Mouse (Mus musculus): ENCODE results near the gene Pum1. TPM values are rescaled to one million over a fixed set of nuclear protein-coding genes. Genes with fewer than 3 reads are reported as not detected.

The Pum1 gene
- polyA plus RNA-seq, 1 experiment, result 26.2 TPM

DNA sequence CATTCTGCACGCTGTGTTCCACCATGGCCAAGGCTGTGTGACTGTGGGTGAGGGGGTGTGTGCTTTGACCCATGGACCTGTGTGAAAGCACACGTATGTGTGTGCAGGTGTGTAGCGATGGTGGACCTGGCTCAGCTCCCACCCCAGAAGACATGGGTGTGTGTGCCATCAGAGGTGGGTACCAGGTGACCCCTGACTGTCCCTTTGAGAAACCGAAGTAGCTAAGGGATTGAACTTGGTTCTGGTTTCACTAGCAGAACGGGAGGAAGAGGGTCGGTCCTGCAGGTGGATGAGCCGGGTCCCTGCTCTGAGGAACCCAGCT, 130.0 kb downstream of the Pum1 start:
- Histone ChIP-seq H3K79me2 (ENCODE audit: control insufficient read depth, insufficient read depth) (peaks cover 47% of the 10 kb centered on the region), H3K4me3 (ENCODE audit: insufficient read depth, poor library complexity, severe bottlenecking) (peak overlapping the region; percentile 51), H3K79me3 (ENCODE audit: low read depth) (peaks cover 6% of the 10 kb centered on the region), H3K36me3 (ENCODE audit: control insufficient read depth, insufficient read depth) (no peaks in the 10 kb centered on the region), H3K27me3 (ENCODE audit: control insufficient read depth, insufficient read depth, insufficient read length) (no peaks in the 10 kb centered on the region), H3ac (ENCODE audit: control insufficient read depth, insufficient read length, low read depth) (peak overlapping the region; percentile 91)
- TF ChIP-seq USF1 (IDR thresholded peaks at IDR 0.05; ENCODE audit: low read depth) (no peak), CTCF (IDR thresholded peaks at IDR 0.05; ENCODE audit: control insufficient read depth, insufficient read depth, insufficient read length) (no peak), FOSL1 (IDR thresholded peaks at IDR 0.05; ENCODE audit: insufficient read depth, low read length, poor library complexity, severe bottlenecking) (no peak), MYOD1 (IDR thresholded peaks at IDR 0.05; ENCODE audit: control insufficient read depth, insufficient read length, low read depth) (no peak), MYOG (IDR thresholded peaks at IDR 0.05; ENCODE audit: control insufficient read depth, extremely low read depth, insufficient read length) (no peak)

DNA sequence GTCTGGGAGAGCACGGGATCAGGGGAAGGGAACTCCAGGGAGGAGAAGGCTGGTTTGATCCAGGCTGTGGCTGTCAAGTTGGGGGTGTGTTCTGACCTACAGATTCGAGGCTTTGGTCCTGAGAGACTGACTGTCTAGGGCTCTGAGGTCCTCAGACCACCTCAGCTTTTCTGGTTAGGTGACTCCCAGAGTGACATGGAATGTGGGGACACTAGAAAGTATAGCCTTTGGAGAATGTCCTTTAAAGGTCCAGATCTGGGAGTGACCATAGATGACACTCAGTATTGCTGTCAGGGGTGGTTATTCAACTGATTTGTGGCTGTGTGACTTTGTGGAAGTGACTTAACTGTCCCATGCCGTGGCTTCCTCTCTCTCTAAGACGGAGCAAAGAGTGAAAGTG, 131.7 kb downstream of the Pum1 start:
- Histone ChIP-seq H3K36me3 (ENCODE audit: control insufficient read depth, insufficient read depth) (no peaks in the 10 kb centered on the region), H3K79me3 (ENCODE audit: low read depth) (peaks cover 8% of the 10 kb centered on the region), H3K27me3 (ENCODE audit: control insufficient read depth, insufficient read depth, insufficient read length) (no peaks in the 10 kb centered on the region), H3K79me2 (ENCODE audit: control insufficient read depth, insufficient read depth) (peaks cover 63% of the 10 kb centered on the region), H3ac (ENCODE audit: control insufficient read depth, insufficient read length, low read depth) (no peak overlapping the region), H3K4me3 (ENCODE audit: insufficient read depth, poor library complexity, severe bottlenecking) (no peak overlapping the region)
- no peak for TF ChIP-seq CTCF (IDR thresholded peaks at IDR 0.05; ENCODE audit: control insufficient read depth, insufficient read depth, insufficient read length)
- TF ChIP-seq CEBPB (IDR thresholded peaks at IDR 0.05; ENCODE audit: low read depth), result no peak
- TF ChIP-seq USF1 (IDR thresholded peaks at IDR 0.05; ENCODE audit: low read depth), result no peak
- TF ChIP-seq MAX (IDR thresholded peaks at IDR 0.05), result no peak
- TF ChIP-seq FOSL1 (IDR thresholded peaks at IDR 0.05; ENCODE audit: insufficient read depth, low read length, poor library complexity, severe bottlenecking), result no peak
- no peak for TF ChIP-seq MYOG (IDR thresholded peaks at IDR 0.05; ENCODE audit: control insufficient read depth, extremely low read depth, insufficient read length)
- no peak for TF ChIP-seq MYOD1 (IDR thresholded peaks at IDR 0.05; ENCODE audit: control insufficient read depth, insufficient read length, low read depth)

DNA sequence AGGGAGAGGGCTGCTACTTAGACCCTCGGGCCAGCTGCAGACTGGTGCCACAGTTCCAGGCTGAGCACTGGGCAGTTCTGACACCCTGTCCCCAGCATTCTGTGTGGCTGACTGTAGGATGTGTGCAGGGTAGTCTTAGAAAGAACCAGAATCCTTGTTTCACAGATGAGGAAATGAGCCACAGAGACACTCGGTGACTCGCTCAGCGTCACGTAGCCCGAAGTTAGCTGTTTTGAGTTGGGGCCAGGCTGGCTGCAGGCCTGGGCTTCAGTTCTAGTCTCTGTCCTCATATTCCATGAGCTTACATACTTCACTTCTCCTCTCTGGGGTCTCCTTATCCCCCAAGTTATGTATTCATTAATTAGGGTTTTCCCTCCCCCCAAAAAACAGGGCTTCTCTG, 132.8 kb downstream of the Pum1 start:
- Histone ChIP-seq H3K79me3 (ENCODE audit: low read depth) (peaks cover 17% of the 10 kb centered on the region), H3K79me2 (ENCODE audit: control insufficient read depth, insufficient read depth) (peaks cover 75% of the 10 kb centered on the region), H3K4me3 (ENCODE audit: insufficient read depth, poor library complexity, severe bottlenecking) (no peak overlapping the region), H3K36me3 (ENCODE audit: control insufficient read depth, insufficient read depth) (no peaks in the 10 kb centered on the region), H3K27me3 (ENCODE audit: control insufficient read depth, insufficient read depth, insufficient read length) (no peaks in the 10 kb centered on the region), H3ac (ENCODE audit: control insufficient read depth, insufficient read length, low read depth) (peak overlapping the region; percentile 20)
- TF ChIP-seq FOSL1 (IDR thresholded peaks at IDR 0.05; ENCODE audit: insufficient read depth, low read length, poor library complexity, severe bottlenecking), result no peak
- TF ChIP-seq CTCF (IDR thresholded peaks at IDR 0.05; ENCODE audit: control insufficient read depth, insufficient read depth, insufficient read length), result no peak
- TF ChIP-seq MAX (IDR thresholded peaks at IDR 0.05), result no peak
- TF ChIP-seq CEBPB (IDR thresholded peaks at IDR 0.05; ENCODE audit: low read depth), result no peak
- TF ChIP-seq MYOG (IDR thresholded peaks at IDR 0.05; ENCODE audit: control insufficient read depth, extremely low read depth, insufficient read length), result no peak
- no peak for TF ChIP-seq MYOD1 (IDR thresholded peaks at IDR 0.05; ENCODE audit: control insufficient read depth, insufficient read length, low read depth)
- no peak for TF ChIP-seq USF1 (IDR thresholded peaks at IDR 0.05; ENCODE audit: low read depth)

DNA sequence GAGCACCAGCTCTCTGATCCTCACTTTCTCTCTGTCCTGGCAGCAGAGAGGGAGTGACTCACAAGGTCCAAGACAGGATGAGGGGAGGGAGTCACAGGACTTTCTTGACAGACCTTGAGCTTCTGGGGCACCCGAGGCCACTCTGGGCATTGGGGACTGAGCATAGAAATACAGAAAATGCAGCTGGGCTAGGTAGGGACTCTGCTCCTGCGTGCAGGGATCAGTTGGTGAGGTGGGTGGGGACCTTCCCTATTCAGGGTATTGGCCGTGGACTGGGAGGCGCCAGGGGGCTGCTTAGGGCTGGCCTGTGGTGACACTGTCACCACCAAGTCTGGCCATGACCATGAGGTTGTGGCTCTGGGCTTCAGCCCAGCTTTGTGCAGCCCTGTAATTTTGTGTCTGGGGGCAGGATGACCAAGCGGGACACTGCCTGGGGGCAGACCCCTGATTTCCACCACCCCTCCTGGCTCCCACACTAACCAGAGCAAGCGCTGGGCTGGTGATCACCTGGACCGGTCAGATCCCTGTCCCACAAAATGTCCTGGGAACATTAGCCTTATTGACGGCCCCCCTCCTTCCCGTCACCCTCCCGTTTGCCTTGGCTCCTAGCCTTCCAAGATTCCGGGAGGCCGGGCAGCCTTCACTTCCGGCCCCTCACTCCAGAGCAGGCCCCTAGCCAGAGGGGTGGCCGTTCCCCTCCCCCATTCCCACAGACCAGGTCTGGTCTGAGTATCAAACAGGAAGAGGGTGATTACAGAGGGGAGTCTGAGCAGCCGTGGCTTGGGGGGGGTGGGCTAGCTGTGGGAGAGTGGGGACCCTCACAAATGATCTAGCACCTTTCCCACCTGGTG, 134.3 kb downstream of the Pum1 start:
- H3K4me3 ChIP-seq (ENCODE audit: insufficient read depth, poor library complexity, severe bottlenecking), result no peak overlapping the region

DNA sequence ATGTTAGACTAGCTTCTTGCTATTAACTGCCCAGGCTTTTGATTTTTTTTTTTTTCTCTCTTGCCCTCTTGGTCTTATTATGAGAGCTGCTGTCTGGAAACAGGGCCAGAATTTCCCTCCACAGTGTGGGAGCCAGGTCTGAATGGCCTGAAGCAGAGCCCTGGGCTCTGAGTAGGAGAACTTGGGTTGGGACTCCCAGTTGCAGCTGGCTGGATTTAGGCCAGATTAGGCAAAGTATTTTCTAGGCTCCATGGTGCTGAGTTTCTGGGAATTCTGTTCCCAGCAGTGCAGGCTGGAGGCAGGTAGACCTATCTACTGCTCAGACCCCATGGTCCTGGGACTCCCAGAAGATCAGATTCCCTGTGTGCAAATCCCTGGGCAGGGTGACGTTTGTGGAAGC, 135.3 kb downstream of the Pum1 start:
- no peaks in the 10 kb centered on the region for H3K36me3 ChIP-seq (ENCODE audit: control insufficient read depth, insufficient read depth)
- no peak overlapping the region for H3K4me3 ChIP-seq (ENCODE audit: insufficient read depth, poor library complexity, severe bottlenecking)
- H3ac ChIP-seq (ENCODE audit: control insufficient read depth, insufficient read length, low read depth), result no peak overlapping the region
- no peaks in the 10 kb centered on the region for H3K27me3 ChIP-seq (ENCODE audit: control insufficient read depth, insufficient read depth, insufficient read length)
- peaks cover 27% of the 10 kb centered on the region for H3K79me3 ChIP-seq (ENCODE audit: low read depth)
- TF ChIP-seq MYOD1 (IDR thresholded peaks at IDR 0.05; ENCODE audit: control insufficient read depth, insufficient read length, low read depth), result no peak
- TF ChIP-seq MYOG (IDR thresholded peaks at IDR 0.05; ENCODE audit: control insufficient read depth, extremely low read depth, insufficient read length), result no peak
- TF ChIP-seq USF1 (IDR thresholded peaks at IDR 0.05; ENCODE audit: low read depth), result no peak
- TF ChIP-seq MAX (IDR thresholded peaks at IDR 0.05), result no peak
- TF ChIP-seq CEBPB (IDR thresholded peaks at IDR 0.05; ENCODE audit: low read depth), result no peak
- TF ChIP-seq FOSL1 (IDR thresholded peaks at IDR 0.05; ENCODE audit: insufficient read depth, low read length, poor library complexity, severe bottlenecking), result no peak
- TF ChIP-seq CTCF (IDR thresholded peaks at IDR 0.05; ENCODE audit: control insufficient read depth, insufficient read depth, insufficient read length), result no peak
- H3K79me2 ChIP-seq (ENCODE audit: control insufficient read depth, insufficient read depth), result peaks cover 92% of the 10 kb centered on the region

More for the DNA sequence above, 134.3 kb downstream of the Pum1 start:
- no peaks in the 10 kb centered on the region for H3K27me3 ChIP-seq (ENCODE audit: control insufficient read depth, insufficient read depth, insufficient read length)
- H3K79me2 ChIP-seq (ENCODE audit: control insufficient read depth, insufficient read depth), result peaks cover 90% of the 10 kb centered on the region
- peaks cover 23% of the 10 kb centered on the region for H3K79me3 ChIP-seq (ENCODE audit: low read depth)
- no peaks in the 10 kb centered on the region for H3K36me3 ChIP-seq (ENCODE audit: control insufficient read depth, insufficient read depth)
- TF ChIP-seq MYOD1 (IDR thresholded peaks at IDR 0.05; ENCODE audit: control insufficient read depth, insufficient read length, low read depth) (no peak), MAX (IDR thresholded peaks at IDR 0.05) (no peak)
- H3ac ChIP-seq (ENCODE audit: control insufficient read depth, insufficient read length, low read depth), result peak overlapping the region; percentile 22

DNA sequence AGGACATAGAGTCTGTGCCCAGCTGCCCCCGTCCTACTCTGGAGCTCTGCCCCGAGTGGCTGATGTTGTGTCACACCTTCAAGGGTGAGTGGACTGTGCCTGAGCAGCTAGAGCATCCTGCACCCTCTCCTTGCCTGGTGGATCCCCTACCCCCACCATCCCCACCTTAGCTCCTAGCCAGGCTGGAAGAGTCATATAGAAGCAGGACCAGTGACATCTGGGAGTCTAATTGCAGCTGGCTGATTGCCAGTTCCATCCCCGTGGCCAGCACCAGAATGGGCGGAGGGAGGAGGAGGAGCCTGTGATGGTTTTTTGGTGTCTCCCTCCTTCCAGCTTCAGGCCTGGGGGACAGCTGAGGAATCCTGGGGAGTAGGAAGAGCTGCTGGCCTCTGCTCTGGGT, 136.0 kb downstream of the Pum1 start:
- H3K27me3 ChIP-seq (ENCODE audit: control insufficient read depth, insufficient read depth, insufficient read length), result no peaks in the 10 kb centered on the region
- peaks cover 95% of the 10 kb centered on the region for H3K79me2 ChIP-seq (ENCODE audit: control insufficient read depth, insufficient read depth)
- no peak overlapping the region for H3K4me3 ChIP-seq (ENCODE audit: insufficient read depth, poor library complexity, severe bottlenecking)
- H3ac ChIP-seq (ENCODE audit: control insufficient read depth, insufficient read length, low read depth), result no peak overlapping the region
- TF ChIP-seq MYOD1 (IDR thresholded peaks at IDR 0.05; ENCODE audit: control insufficient read depth, insufficient read length, low read depth), result no peak
- no peak for TF ChIP-seq MAX (IDR thresholded peaks at IDR 0.05)
- TF ChIP-seq FOSL1 (IDR thresholded peaks at IDR 0.05; ENCODE audit: insufficient read depth, low read length, poor library complexity, severe bottlenecking), result no peak
- TF ChIP-seq USF1 (IDR thresholded peaks at IDR 0.05; ENCODE audit: low read depth), result no peak
- H3K79me3 ChIP-seq (ENCODE audit: low read depth), result peaks cover 28% of the 10 kb centered on the region
- no peaks in the 10 kb centered on the region for H3K36me3 ChIP-seq (ENCODE audit: control insufficient read depth, insufficient read depth)

Measured in C2C12 (cell line).